Mouse (Mus musculus): ENCODE results near the gene Snai3.

Snai3 gene

GRCm38 (mm10) chr8:122459218-122459900 lies 1.2 kb downstream of the Snai3 start:
- peak in 1 of 2 experiments; percentile 43 for DNase-seq

- DNase-seq, result no peak
Observed at GRCm38 (mm10) chr8:122457171-122457570, 3.4 kb downstream of the Snai3 start.

GRCm38 (mm10) chr8:122454409-122454808 lies 6.1 kb downstream of the Snai3 start:
- DNase-seq, result no peak

- DNase-seq, result no peak
Observed at GRCm38 (mm10) chr8:122452154-122452553, 8.4 kb downstream of the Snai3 start.

- no peak for DNase-seq
Observed at GRCm38 (mm10) chr8:122451161-122451703, 9.3 kb downstream of the Snai3 start.

GRCm38 (mm10) chr8:122445203-122445602 lies 15.3 kb downstream of the Snai3 start:
- DNase-seq, result no peak

- peak; percentile 89 for DNase-seq
Observed at GRCm38 (mm10) chr8:122444058-122444748, 16.3 kb downstream of the Snai3 start.

- DNase-seq, result peak; percentile 99 to 100
Observed at GRCm38 (mm10) chr8:122443262-122444006, 17.1 kb downstream of the Snai3 start, which contains the start of gene Mvd. TSS of gene Mvd (minus strand) at chr8:122443422.

GRCm38 (mm10) chr8:122442781-122443180 lies 17.8 kb downstream of the Snai3 start:
- no peak for DNase-seq

- no peak for DNase-seq
Observed at GRCm38 (mm10) chr8:122442356-122442755, 18.2 kb downstream of the Snai3 start.

- DNase-seq, result no peak
Observed at GRCm38 (mm10) chr8:122441326-122441725, 19.2 kb downstream of the Snai3 start.

GRCm38 (mm10) chr8:122439336-122439735 lies 21.2 kb downstream of the Snai3 start:
- no peak for DNase-seq

- no peak for DNase-seq
Observed at GRCm38 (mm10) chr8:122437708-122438331, 22.7 kb downstream of the Snai3 start.

GRCm38 (mm10) chr8:122436586-122437125 lies 23.9 kb downstream of the Snai3 start:
- no peak for DNase-seq

GRCm38 (mm10) chr8:122436146-122436545 lies 24.4 kb downstream of the Snai3 start:
- DNase-seq, result no peak

GRCm38 (mm10) chr8:122435375-122435774 lies 25.2 kb downstream of the Snai3 start:
- no peak for DNase-seq

- DNase-seq, result no peak
Observed at GRCm38 (mm10) chr8:122433269-122433905, 27.1 kb downstream of the Snai3 start.

GRCm38 (mm10) chr8:122432443-122433268 lies 27.9 kb downstream of the Snai3 start, which contains the start of gene Cyba:
TSS of gene Cyba (minus strand) at chr8:122432930.
- peak; percentile 87 to 92 for DNase-seq

GRCm38 (mm10) chr8:122431694-122432442 lies 28.7 kb downstream of the Snai3 start:
- DNase-seq, result peak; percentile 51 to 77

- DNase-seq, result peak; percentile 67 to 82
Observed at GRCm38 (mm10) chr8:122430646-122431045, 29.9 kb downstream of the Snai3 start.

Data from kidney, postnatal 36 days (tissue).